Mouse (Mus musculus): ENCODE data around the gene Zzef1. TPM values are rescaled to one million over a fixed set of nuclear protein-coding genes. Genes with fewer than 3 reads are reported as not detected.

Zzef1 gene
- polyA plus RNA-seq, 1 experiment from 2014 or later = 11.7 TPM

DNA sequence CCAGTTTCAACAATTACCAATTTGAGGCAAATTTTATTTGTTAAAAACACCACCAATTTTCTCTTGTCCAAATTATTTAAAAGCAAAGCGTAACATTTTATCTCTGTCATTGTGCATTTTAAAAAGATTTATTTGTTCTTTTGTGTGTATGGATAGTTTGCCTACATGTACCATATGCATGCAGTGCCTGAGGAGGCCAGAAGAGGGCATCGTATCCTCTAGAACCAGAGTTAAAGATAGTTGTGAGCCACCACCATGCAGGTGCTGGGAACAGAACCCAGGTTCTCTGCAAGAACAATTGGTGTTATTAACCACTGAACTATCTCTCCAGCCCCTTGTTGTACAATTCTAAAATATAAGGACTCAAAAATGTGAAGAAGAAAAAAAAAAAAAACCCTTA lies 18.2 kb downstream of the Zzef1 start:
- Histone ChIP-seq H3K4me2 (no peak overlapping the region), H3K4me3 (ENCODE audit: low read depth, low read length) (no peak overlapping the region), H3K9me3 (ENCODE audit: control insufficient read depth, low read length) (no peaks in the 10 kb centered on the region), H3K36me3 (ENCODE audit: control insufficient read depth, insufficient read depth, low read length) (no peaks in the 10 kb centered on the region), H3K27ac (ENCODE audit: low read depth, low read length) (no peak overlapping the region), H3K27me3 (replicated peaks; ENCODE audit: control insufficient read depth, insufficient read depth, low read length) (no peaks in the 10 kb centered on the region), H3K4me1 (replicated peaks; ENCODE audit: control insufficient read depth, insufficient read depth, low read length) (no peaks in the 10 kb centered on the region), H3K9ac (ENCODE audit: low read depth, low read length) (no peak overlapping the region)
- DNase-seq (ENCODE audit: low spot score) (no peak), ATAC-seq (replicated peaks; ENCODE audit: low FRiP score) (no peak)
- WGBS = 73% methylated on average over 2 of the region's 2 CpGs

DNA sequence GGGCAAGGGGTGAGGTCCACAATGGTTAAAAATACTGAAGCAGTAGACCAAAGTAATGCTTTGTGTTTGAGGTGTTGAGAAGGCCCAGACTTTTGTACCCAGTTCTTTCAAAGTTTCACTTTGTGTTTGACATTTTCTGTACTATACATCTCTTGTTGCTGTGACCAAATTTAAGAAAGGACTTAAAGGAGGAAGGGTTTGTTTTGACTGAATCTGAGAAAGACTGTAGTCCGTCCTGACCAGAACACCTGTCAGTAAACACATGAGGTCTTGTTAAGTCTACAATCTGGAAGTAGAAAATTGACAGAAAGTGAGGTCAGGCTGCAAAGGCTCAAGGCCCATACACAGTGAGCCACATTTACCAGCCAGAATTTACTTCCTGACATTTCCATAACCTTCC lies 20.8 kb downstream of the Zzef1 start:
- no peaks in the 10 kb centered on the region for H3K27me3 ChIP-seq (replicated peaks; ENCODE audit: control insufficient read depth, insufficient read depth, low read length)
- no peaks in the 10 kb centered on the region for H3K4me1 ChIP-seq (replicated peaks; ENCODE audit: control insufficient read depth, insufficient read depth, low read length)
- no peak overlapping the region for H3K4me2 ChIP-seq
- 79% methylated on average over 1 of the region's 1 CpGs for WGBS
- H3K27ac ChIP-seq (ENCODE audit: low read depth, low read length) = no peak overlapping the region
- no peak overlapping the region for H3K9ac ChIP-seq (ENCODE audit: low read depth, low read length)
- DNase-seq (ENCODE audit: low spot score) = no peak
- H3K9me3 ChIP-seq (ENCODE audit: control insufficient read depth, low read length) = no peaks in the 10 kb centered on the region
- H3K4me3 ChIP-seq (ENCODE audit: low read depth, low read length) = no peak overlapping the region
- peaks cover 4% of the 10 kb centered on the region; the same call in 1 of the 2 replicates for H3K36me3 ChIP-seq (ENCODE audit: control insufficient read depth, insufficient read depth, low read length)
- no peak for ATAC-seq (replicated peaks; ENCODE audit: low FRiP score)

DNA sequence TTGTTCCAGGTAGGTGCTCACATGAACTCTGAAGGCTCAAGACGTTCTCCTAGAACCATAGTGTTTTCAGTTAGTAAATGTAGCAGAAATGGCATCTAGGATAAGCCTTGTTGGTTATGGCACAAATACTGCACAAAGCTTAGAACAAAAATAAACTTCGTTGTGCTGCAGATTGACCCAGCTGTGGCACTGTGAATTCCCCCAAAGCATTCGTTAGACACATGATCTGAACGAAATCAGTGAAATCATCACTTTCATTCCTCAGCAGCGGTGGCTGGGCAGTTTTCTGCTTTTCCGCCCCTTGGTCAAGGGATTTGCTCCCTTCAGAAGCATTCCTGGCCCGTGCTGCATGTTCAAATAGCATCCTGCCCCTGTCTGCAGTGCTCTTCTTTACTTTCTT lies 22.0 kb downstream of the Zzef1 start:
- no peak for ATAC-seq (replicated peaks; ENCODE audit: low FRiP score)
- WGBS = 88% methylated on average over 7 of the region's 7 CpGs
- Histone ChIP-seq H3K27ac (ENCODE audit: low read depth, low read length) (no peak overlapping the region), H3K4me1 (replicated peaks; ENCODE audit: control insufficient read depth, insufficient read depth, low read length) (no peaks in the 10 kb centered on the region), H3K4me3 (ENCODE audit: low read depth, low read length) (no peak overlapping the region), H3K9me3 (ENCODE audit: control insufficient read depth, low read length) (no peaks in the 10 kb centered on the region), H3K9ac (ENCODE audit: low read depth, low read length) (no peak overlapping the region), H3K4me2 (no peak overlapping the region), H3K36me3 (ENCODE audit: control insufficient read depth, insufficient read depth, low read length) (peaks cover 4% of the 10 kb centered on the region; the same call in 1 of the 2 replicates), H3K27me3 (replicated peaks; ENCODE audit: control insufficient read depth, insufficient read depth, low read length) (no peaks in the 10 kb centered on the region)
- DNase-seq (ENCODE audit: low spot score) = no peak

- no peak for DNase-seq (ENCODE audit: low spot score)
- H3K36me3 ChIP-seq (ENCODE audit: control insufficient read depth, insufficient read depth, low read length) = peaks cover 9% of the 10 kb centered on the region
- H3K4me1 ChIP-seq (replicated peaks; ENCODE audit: control insufficient read depth, insufficient read depth, low read length) = no peaks in the 10 kb centered on the region
- no peak for ATAC-seq (replicated peaks; ENCODE audit: low FRiP score)
- H3K27me3 ChIP-seq (replicated peaks; ENCODE audit: control insufficient read depth, insufficient read depth, low read length) = no peaks in the 10 kb centered on the region
- H3K27ac ChIP-seq (ENCODE audit: low read depth, low read length) = no peak overlapping the region
- no peak overlapping the region for H3K4me3 ChIP-seq (ENCODE audit: low read depth, low read length)
- WGBS = 88% methylated on average over 7 of the region's 7 CpGs
- no peak overlapping the region for H3K4me2 ChIP-seq
- no peak overlapping the region for H3K9ac ChIP-seq (ENCODE audit: low read depth, low read length)
- H3K9me3 ChIP-seq (ENCODE audit: control insufficient read depth, low read length) = no peaks in the 10 kb centered on the region
Measured at GRCm38 (mm10) chr11:72821041-72821440, 25.0 kb downstream of the Zzef1 start.

DNA sequence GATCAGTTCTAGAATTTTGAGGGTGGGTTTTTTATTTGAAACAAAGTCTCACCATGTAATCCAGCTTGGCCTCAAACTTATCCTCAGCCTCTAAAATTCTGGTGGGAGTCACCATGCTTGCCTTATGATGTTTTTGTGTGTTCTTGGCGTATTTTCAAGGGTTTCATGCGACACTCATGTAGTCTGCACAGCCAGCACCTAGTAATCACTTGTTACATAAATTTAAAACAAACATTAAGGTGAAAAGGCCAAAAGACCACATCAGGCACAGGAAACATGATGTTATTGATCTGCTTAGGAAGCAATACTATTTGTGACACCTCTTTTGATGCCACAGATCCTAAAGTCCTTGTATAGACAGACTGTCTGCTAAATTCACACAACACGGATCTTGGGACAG lies 33.8 kb downstream of the Zzef1 start:
- 86% methylated on average over 3 of the region's 3 CpGs for WGBS
- Histone ChIP-seq H3K36me3 (ENCODE audit: control insufficient read depth, insufficient read depth, low read length) (peaks cover 13% of the 10 kb centered on the region), H3K4me3 (ENCODE audit: low read depth, low read length) (no peak overlapping the region), H3K9me3 (ENCODE audit: control insufficient read depth, low read length) (no peaks in the 10 kb centered on the region), H3K4me2 (no peak overlapping the region), H3K27ac (ENCODE audit: low read depth, low read length) (no peak overlapping the region), H3K27me3 (replicated peaks; ENCODE audit: control insufficient read depth, insufficient read depth, low read length) (no peaks in the 10 kb centered on the region), H3K9ac (ENCODE audit: low read depth, low read length) (no peak overlapping the region), H3K4me1 (replicated peaks; ENCODE audit: control insufficient read depth, insufficient read depth, low read length) (no peaks in the 10 kb centered on the region)
- no peak for DNase-seq (ENCODE audit: low spot score)
- ATAC-seq (replicated peaks; ENCODE audit: low FRiP score) = no peak

GRCm38 (mm10) chr11:72842731-72843130 lies 46.7 kb downstream of the Zzef1 start:
- Histone ChIP-seq H3K4me2 (no peak overlapping the region), H3K27me3 (replicated peaks; ENCODE audit: control insufficient read depth, insufficient read depth, low read length) (no peaks in the 10 kb centered on the region), H3K4me3 (ENCODE audit: low read depth, low read length) (no peak overlapping the region), H3K9me3 (ENCODE audit: control insufficient read depth, low read length) (no peaks in the 10 kb centered on the region), H3K4me1 (replicated peaks; ENCODE audit: control insufficient read depth, insufficient read depth, low read length) (no peaks in the 10 kb centered on the region), H3K9ac (ENCODE audit: low read depth, low read length) (no peak overlapping the region), H3K36me3 (ENCODE audit: control insufficient read depth, insufficient read depth, low read length) (peaks cover 6% of the 10 kb centered on the region), H3K27ac (ENCODE audit: low read depth, low read length) (no peak overlapping the region)
- no peak for ATAC-seq (replicated peaks; ENCODE audit: low FRiP score)
- 81% methylated on average over 3 of the region's 3 CpGs for WGBS
- DNase-seq (ENCODE audit: low spot score) = no peak

- H3K4me2 ChIP-seq = no peak overlapping the region
- peaks cover 8% of the 10 kb centered on the region for H3K36me3 ChIP-seq (ENCODE audit: control insufficient read depth, insufficient read depth, low read length)
- no peak overlapping the region for H3K27ac ChIP-seq (ENCODE audit: low read depth, low read length)
- ATAC-seq (replicated peaks; ENCODE audit: low FRiP score) (no peak), DNase-seq (ENCODE audit: low spot score) (no peak)
- H3K9ac ChIP-seq (ENCODE audit: low read depth, low read length) = no peak overlapping the region
- H3K9me3 ChIP-seq (ENCODE audit: control insufficient read depth, low read length) = no peaks in the 10 kb centered on the region
- no peak overlapping the region for H3K4me3 ChIP-seq (ENCODE audit: low read depth, low read length)
- H3K4me1 ChIP-seq (replicated peaks; ENCODE audit: control insufficient read depth, insufficient read depth, low read length) = no peaks in the 10 kb centered on the region
- no peaks in the 10 kb centered on the region for H3K27me3 ChIP-seq (replicated peaks; ENCODE audit: control insufficient read depth, insufficient read depth, low read length)
Measured at GRCm38 (mm10) chr11:72843576-72843975, 47.5 kb downstream of the Zzef1 start.

- no peak for ATAC-seq (replicated peaks; ENCODE audit: low FRiP score)
- Histone ChIP-seq H3K27ac (ENCODE audit: low read depth, low read length) (no peak overlapping the region), H3K36me3 (ENCODE audit: control insufficient read depth, insufficient read depth, low read length) (peaks cover 11% of the 10 kb centered on the region), H3K4me2 (no peak overlapping the region), H3K9ac (ENCODE audit: low read depth, low read length) (no peak overlapping the region), H3K9me3 (ENCODE audit: control insufficient read depth, low read length) (no peaks in the 10 kb centered on the region), H3K27me3 (replicated peaks; ENCODE audit: control insufficient read depth, insufficient read depth, low read length) (no peaks in the 10 kb centered on the region), H3K4me3 (ENCODE audit: low read depth, low read length) (no peak overlapping the region), H3K4me1 (replicated peaks; ENCODE audit: control insufficient read depth, insufficient read depth, low read length) (no peaks in the 10 kb centered on the region)
- no peak for DNase-seq (ENCODE audit: low spot score)
- 86% methylated on average over 2 of the region's 2 CpGs for WGBS
Measured at GRCm38 (mm10) chr11:72845526-72845925, 49.5 kb downstream of the Zzef1 start.

DNA sequence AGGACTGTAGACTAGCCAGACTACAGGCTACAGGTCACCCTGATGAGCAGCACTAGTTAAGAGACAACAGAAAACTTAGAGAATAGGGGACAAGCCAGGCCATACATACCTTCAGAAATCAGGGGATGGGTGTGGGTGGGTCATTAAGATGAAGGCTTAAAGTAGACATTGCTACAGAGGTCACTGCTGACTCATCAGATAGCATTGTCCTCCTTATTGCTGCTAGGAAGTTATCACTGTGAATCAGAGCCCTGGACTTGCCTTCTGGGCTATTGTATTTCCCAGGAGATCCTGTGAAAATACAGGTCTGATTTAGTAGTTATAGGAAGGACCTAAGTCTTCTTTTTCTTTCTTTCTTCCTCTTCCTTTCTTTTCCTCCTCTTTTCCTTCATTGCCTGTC lies 50.7 kb downstream of the Zzef1 start:
- no peak overlapping the region for H3K9ac ChIP-seq (ENCODE audit: low read depth, low read length)
- ATAC-seq (replicated peaks; ENCODE audit: low FRiP score) (no peak), DNase-seq (ENCODE audit: low spot score) (no peak)
- no peak overlapping the region for H3K27ac ChIP-seq (ENCODE audit: low read depth, low read length)
- no peak overlapping the region for H3K4me2 ChIP-seq
- no peaks in the 10 kb centered on the region for H3K4me1 ChIP-seq (replicated peaks; ENCODE audit: control insufficient read depth, insufficient read depth, low read length)
- H3K9me3 ChIP-seq (ENCODE audit: control insufficient read depth, low read length) = no peaks in the 10 kb centered on the region
- H3K4me3 ChIP-seq (ENCODE audit: low read depth, low read length) = no peak overlapping the region
- peaks cover 15% of the 10 kb centered on the region for H3K36me3 ChIP-seq (ENCODE audit: control insufficient read depth, insufficient read depth, low read length)
- no peaks in the 10 kb centered on the region for H3K27me3 ChIP-seq (replicated peaks; ENCODE audit: control insufficient read depth, insufficient read depth, low read length)

Data from liver, embryonic 11.5 days (tissue).